Mouse (Mus musculus) midbrain, postnatal 0 days (tissue): Measurements from ENCODE around the gene Rpf2. TPM values are rescaled to one million over a fixed set of nuclear protein-coding genes. Genes with fewer than 3 reads are reported as not detected.
A peak's percentile ranks its signal among the peaks of the same experiment; 100 is the strongest.

Experiments
- ATAC-seq: fragments of 200-750 bp; cut with Nextera tagmentation; 2 replicates; pipeline ENCODE4 v1.8.0; 2017; ENCODE audit warnings: moderate number of reproducible peaks, mild to moderate bottlenecking, moderate TSS enrichment, moderate library complexity; ENCODE audit not compliant: low FRiP score
- DNase-seq: peaks from one replicate; pipeline ENCODE4 v3.0.0-alpha.2; 2015; ENCODE audit warnings: low spot score
- H3K27ac ChIP-seq: fragments of 300-500 bp; sonication (generic); 2 replicates; pipeline ENCODE4 v1.5.1; 2014; ENCODE audit warnings: low read depth, mild to moderate bottlenecking, low read length, mixed read lengths
- H3K27me3 ChIP-seq: fragments of 300-500 bp; sonication (generic); 2 replicates; pipeline ENCODE4 v1.6.1; 2014; ENCODE audit warnings: low read length, control low read depth, mixed read lengths; ENCODE audit not compliant: insufficient read depth
- H3K36me3 ChIP-seq: fragments of 300-500 bp; sonication (generic); 2 replicates; pipeline ENCODE4 v1.6.1; 2014; ENCODE audit warnings: low read length, control low read depth, mixed read lengths; ENCODE audit not compliant: insufficient read depth
- H3K4me1 ChIP-seq: fragments of 300-500 bp; sonication (generic); 2 replicates; pipeline ENCODE4 v1.6.1; 2014; ENCODE audit warnings: mild to moderate bottlenecking, control low read depth, antibody characterized with exemption, low read length, mixed read lengths; ENCODE audit not compliant: insufficient read depth
- H3K4me2 ChIP-seq: fragments of 300-500 bp; sonication (generic); 2 replicates; pipeline ENCODE4 v1.6.1; 2014; ENCODE audit warnings: low read depth, mild to moderate bottlenecking, low read length, mixed read lengths; ENCODE audit not compliant: poor library complexity, severe bottlenecking
- H3K4me3 ChIP-seq: fragments of 300-500 bp; sonication (generic); 2 replicates; pipeline ENCODE4 v1.5.1; 2014; ENCODE audit warnings: low read depth, mild to moderate bottlenecking, low read length, moderate library complexity
- H3K9ac ChIP-seq: fragments of 300-500 bp; sonication (generic); replicated peaks from 2 replicates; pipeline ENCODE4 v1.6.1; 2014; ENCODE audit warnings: mild to moderate bottlenecking, low read length, moderate library complexity, mixed read lengths; ENCODE audit not compliant: poor library complexity, severe bottlenecking
- H3K9me3 ChIP-seq: fragments of 300-500 bp; sonication (generic); 2 replicates; pipeline ENCODE4 v1.6.1; 2016; ENCODE audit warnings: low read length, control low read depth
- CTCF ChIP-seq: IDR thresholded peaks from 2 replicates; pipeline ENCODE4 v1.5.1; 2016; ENCODE audit warnings: antibody characterized with exemption, mild to moderate bottlenecking
- WGBS: fragments of 180-500 bp; shearing (Covaris S2); extraction: QIAGEN DNeasy Blood & Tissue Kit; methylation state at CpG from one replicate; pipeline ENCODE4 v1.1.7; 2014; 5-methylcytosine and 5-hydroxymethylcytosine counted together
- polyA plus RNA-seq: library from polyadenylated mRNA; unstranded; fragments of >200 nt; fragmentation: Nextera tagmentation; extraction: Ambion mirVana; gene quantifications from 2 replicates; pipeline ENCODE4 v1.2.1, GENCODE M21; 2015
- total RNA-seq: library from RNA; depleted of rRNA; stranded (reverse); fragments of >200 nt; gene quantifications from 2 replicates; pipeline ENCODE4 v1.2.3, GENCODE M21; 2014

The Rpf2 gene
- total and polyA plus RNA-seq, 2 experiments from 2014 or later = 18.7 to 52.3 TPM

DNA sequence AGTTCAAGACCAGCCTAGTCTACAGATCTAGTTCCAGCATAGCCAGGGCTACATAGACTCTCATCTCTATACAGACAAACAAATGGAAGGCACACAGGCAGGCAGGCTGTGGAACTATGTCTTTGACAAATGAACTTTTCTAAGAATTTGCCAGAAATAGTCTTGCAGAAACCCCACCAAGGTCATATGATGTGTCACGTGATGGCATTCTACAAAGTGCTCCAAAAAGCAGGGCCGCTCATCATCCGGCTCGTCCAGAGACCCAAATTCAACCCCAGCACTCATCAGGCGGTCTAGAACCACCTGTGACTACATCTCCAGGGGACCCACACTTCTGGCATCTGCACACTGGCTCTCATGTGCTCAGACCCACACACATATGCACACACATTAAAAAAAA, 9.0 kb downstream of the Rpf2 start:
- DNase-seq (no peak), ATAC-seq (no peak)
- WGBS = over 99% methylated on average over 5 of the region's 5 CpGs
- H3K4me1 ChIP-seq = no peaks in the 10 kb centered on the region
- no peaks in the 10 kb centered on the region for H3K27me3 ChIP-seq
- peaks cover 23% of the 10 kb centered on the region for H3K36me3 ChIP-seq
- H3K4me3 ChIP-seq = no peak overlapping the region
- TF ChIP-seq CTCF = no peak
- no peaks in the 10 kb centered on the region for H3K9me3 ChIP-seq
- no peak overlapping the region for H3K27ac ChIP-seq
- no peak overlapping the region for H3K4me2 ChIP-seq
- H3K9ac ChIP-seq = no peak overlapping the region

DNA sequence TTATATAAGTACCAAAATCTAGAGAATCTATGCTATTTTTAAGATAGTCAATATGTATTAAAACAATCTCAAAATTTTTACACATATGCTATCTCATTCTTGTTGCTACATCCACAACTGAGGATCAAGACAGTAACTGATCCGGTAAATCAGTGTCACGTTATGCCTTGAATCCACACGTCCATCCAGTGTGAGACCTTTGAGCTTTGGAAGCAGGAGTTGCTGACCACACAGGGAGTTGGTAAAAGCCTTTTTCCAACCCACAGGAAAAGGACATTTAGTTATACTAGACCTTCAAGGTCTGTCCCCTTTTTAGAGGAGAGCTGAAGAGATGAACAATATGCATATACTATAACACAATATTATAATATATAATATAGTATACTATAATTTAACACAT, 13.6 kb downstream of the Rpf2 start:
- no peaks in the 10 kb centered on the region for H3K27me3 ChIP-seq
- H3K4me1 ChIP-seq = no peaks in the 10 kb centered on the region
- no peak overlapping the region for H3K9ac ChIP-seq
- no peak overlapping the region for H3K27ac ChIP-seq
- TF ChIP-seq CTCF = no peak
- H3K36me3 ChIP-seq = peaks cover 33% of the 10 kb centered on the region
- H3K4me3 ChIP-seq = no peak overlapping the region
- H3K4me2 ChIP-seq = no peak overlapping the region
- whole genome bisulfite sequencing = 86% methylated on average over 3 of the region's 3 CpGs
- no peaks in the 10 kb centered on the region for H3K9me3 ChIP-seq
- DNase-seq = no peak
- no peak for ATAC-seq

DNA sequence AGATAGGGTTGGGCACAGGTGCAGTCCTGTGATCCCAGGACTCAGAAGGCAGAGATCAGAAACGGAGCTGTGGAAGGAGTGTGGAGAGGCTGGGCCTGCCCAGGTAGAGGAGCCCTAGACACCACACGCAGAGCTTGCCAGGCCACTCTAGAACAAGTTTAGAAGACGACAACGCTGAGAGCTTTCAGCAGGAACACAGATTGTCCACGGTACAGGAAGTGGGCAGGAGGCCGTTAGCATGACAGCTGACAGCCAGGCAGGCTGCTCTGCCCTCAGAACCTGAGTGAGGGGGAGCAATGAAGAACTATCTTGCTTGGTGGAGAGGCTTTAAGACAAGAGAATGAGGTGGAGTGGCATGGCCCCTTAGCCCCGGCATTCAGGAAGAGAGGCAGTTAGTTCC, 14.4 kb downstream of the Rpf2 start:
- Histone ChIP-seq H3K36me3 (peaks cover 40% of the 10 kb centered on the region), H3K4me3 (no peak overlapping the region), H3K4me2 (no peak overlapping the region), H3K27ac (no peak overlapping the region), H3K9me3 (no peaks in the 10 kb centered on the region), H3K9ac (no peak overlapping the region), H3K27me3 (no peaks in the 10 kb centered on the region), H3K4me1 (no peaks in the 10 kb centered on the region)
- whole genome bisulfite sequencing = 88% methylated on average over 7 of the region's 7 CpGs
- DNase-seq = no peak
- TF ChIP-seq CTCF = no peak
- ATAC-seq = no peak

DNA sequence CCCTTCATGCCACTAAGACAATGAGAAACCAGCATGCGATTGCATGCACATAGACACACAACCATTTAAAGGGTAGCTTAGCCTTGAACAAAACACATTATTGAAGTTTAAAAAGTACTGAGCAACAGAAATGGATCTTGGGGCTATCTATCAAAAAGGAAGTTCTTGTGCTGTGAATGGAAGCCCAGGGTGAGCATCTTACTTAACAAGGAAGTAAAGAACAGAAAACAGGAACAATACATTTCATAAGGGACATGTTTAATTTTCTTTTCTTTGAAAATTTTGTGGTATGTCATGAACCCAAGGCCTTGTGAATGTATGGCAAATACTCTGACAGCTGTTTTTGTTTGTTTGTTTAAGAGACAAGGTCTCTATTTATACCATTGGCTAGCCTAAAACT, 17.1 kb downstream of the Rpf2 start:
- WGBS = 85% methylated on average over 1 of the region's 1 CpGs
- no peak for ATAC-seq
- H3K4me3 ChIP-seq = no peak overlapping the region
- H3K27ac ChIP-seq = no peak overlapping the region
- no peak for TF ChIP-seq CTCF
- no peaks in the 10 kb centered on the region for H3K9me3 ChIP-seq
- no peaks in the 10 kb centered on the region for H3K27me3 ChIP-seq
- DNase-seq = no peak
- H3K4me1 ChIP-seq = no peaks in the 10 kb centered on the region
- peaks cover 48% of the 10 kb centered on the region for H3K36me3 ChIP-seq
- H3K9ac ChIP-seq = no peak overlapping the region
- H3K4me2 ChIP-seq = no peak overlapping the region

DNA sequence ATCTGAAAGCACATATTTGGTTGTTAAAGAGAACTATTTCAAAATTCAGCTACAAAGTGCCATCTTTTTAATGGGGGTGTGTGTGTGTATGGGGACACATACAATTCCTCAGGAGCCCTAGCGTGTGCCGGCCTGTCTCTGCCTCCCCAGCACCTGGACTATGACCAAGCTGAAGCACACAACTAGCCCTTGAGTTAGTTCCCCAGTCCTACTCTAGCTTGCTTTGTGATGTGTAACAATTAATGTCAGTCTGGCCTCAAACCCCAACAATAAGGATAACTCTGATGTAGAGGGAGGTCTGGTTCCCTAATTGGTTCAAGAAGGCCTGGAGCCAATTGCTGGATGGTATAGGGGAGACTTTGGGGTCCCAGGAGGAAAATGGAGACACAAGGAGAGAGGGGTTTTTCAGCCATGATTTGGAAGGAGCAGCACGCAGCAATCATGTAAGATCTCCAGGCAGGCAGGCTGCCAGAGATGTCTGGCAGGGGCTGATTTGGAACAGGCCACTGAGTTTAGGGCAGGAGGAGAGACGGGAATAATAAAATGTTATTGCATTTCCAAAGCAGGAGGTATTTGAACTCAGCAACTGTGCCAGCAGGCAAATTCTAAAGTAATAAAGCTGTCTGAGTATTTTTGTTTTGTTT, 19.1 kb downstream of the Rpf2 start:
- WGBS = 77% methylated on average over 4 of the region's 4 CpGs
- H3K27me3 ChIP-seq = no peaks in the 10 kb centered on the region
- H3K27ac ChIP-seq = no peak overlapping the region
- H3K9me3 ChIP-seq = no peaks in the 10 kb centered on the region
- H3K36me3 ChIP-seq = peaks cover 51% of the 10 kb centered on the region
- H3K4me2 ChIP-seq = no peak overlapping the region
- no peak overlapping the region for H3K9ac ChIP-seq
- no peak for ATAC-seq
- peak; percentile 15 for DNase-seq
- no peak overlapping the region for H3K4me3 ChIP-seq
- TF ChIP-seq CTCF = no peak
- H3K4me1 ChIP-seq = no peaks in the 10 kb centered on the region

DNA sequence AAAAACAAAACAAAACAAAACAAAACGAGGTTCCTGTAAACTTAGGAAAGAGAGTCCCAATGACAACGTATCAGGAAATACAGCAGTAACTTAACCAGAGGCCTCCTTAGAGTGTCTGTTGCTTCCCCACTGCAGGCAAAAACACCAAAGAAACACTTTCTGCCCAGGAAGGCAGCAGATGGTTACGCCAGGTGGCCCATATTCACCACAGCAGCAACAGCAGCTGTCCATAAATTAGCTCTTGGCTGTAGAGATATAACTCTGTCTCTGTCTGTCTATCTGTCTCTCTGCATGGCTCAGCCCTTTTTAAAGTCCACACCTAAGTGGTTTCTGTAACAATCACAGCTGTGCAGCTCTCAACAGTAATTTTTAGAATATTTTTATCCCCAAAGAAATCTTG, 28.0 kb downstream of the Rpf2 start:
- Histone ChIP-seq H3K36me3 (peaks cover 4% of the 10 kb centered on the region; the same call in 1 of the 2 replicates), H3K9me3 (no peaks in the 10 kb centered on the region), H3K9ac (no peak overlapping the region), H3K4me3 (no peak overlapping the region), H3K27ac (no peak overlapping the region), H3K27me3 (no peaks in the 10 kb centered on the region), H3K4me1 (no peaks in the 10 kb centered on the region), H3K4me2 (no peak overlapping the region)
- ATAC-seq (no peak), DNase-seq (no peak)
- TF ChIP-seq CTCF = no peak
- 89% methylated on average over 3 of the region's 3 CpGs for WGBS
